Mouse (Mus musculus): Measurements from ENCODE around the gene Adi1. TPM values are rescaled to one million over a fixed set of nuclear protein-coding genes. Genes with fewer than 3 reads are reported as not detected.

Adi1 gene
- total and polyA plus RNA-seq, 2 experiments from 2014 or later: 6.4 to 23.4 TPM

GRCm38 (mm10) chr12:28704381-28704780, 29.4 kb downstream of the Adi1 start:
- peak; percentile 61 for DNase-seq (ENCODE audit: low spot score)
- no peak for ATAC-seq (ENCODE audit: low FRiP score)
- Histone ChIP-seq H3K9ac (replicated peaks; ENCODE audit: low read length, poor library complexity, severe bottlenecking) (0 out of 2 replicates have a peak overlapping the region, but pooled peaks have one; percentile 33), H3K27me3 (ENCODE audit: insufficient read depth, low read length) (no peaks in the 10 kb centered on the region), H3K4me3 (ENCODE audit: low read depth, low read length) (no peak overlapping the region), H3K36me3 (ENCODE audit: insufficient read depth, low read length) (peaks cover 7% of the 10 kb centered on the region), H3K4me2 (ENCODE audit: low read depth, low read length, poor library complexity, severe bottlenecking) (no peak overlapping the region), H3K27ac (ENCODE audit: low read depth, low read length) (no peak overlapping the region), H3K4me1 (ENCODE audit: insufficient read depth, low read length) (peaks cover 15% of the 10 kb centered on the region), H3K9me3 (ENCODE audit: low read length) (no peaks in the 10 kb centered on the region)
- TF ChIP-seq CTCF (IDR thresholded peaks at IDR 0.05): peak; percentile 60
- WGBS: 6% methylated on average over 12 of the region's 12 CpGs

- H3K36me3 ChIP-seq (ENCODE audit: insufficient read depth, low read length): peaks cover 14% of the 10 kb centered on the region
- H3K4me3 ChIP-seq (ENCODE audit: low read depth, low read length): no peak overlapping the region
- H3K4me2 ChIP-seq (ENCODE audit: low read depth, low read length, poor library complexity, severe bottlenecking): no peak overlapping the region
- H3K9me3 ChIP-seq (ENCODE audit: low read length): no peaks in the 10 kb centered on the region
- no peak overlapping the region for H3K27ac ChIP-seq (ENCODE audit: low read depth, low read length)
- H3K9ac ChIP-seq (replicated peaks; ENCODE audit: low read length, poor library complexity, severe bottlenecking): peak overlapping the region; percentile 33; the same call in 1 of the 2 replicates
- no peak for ATAC-seq (ENCODE audit: low FRiP score)
- H3K27me3 ChIP-seq (ENCODE audit: insufficient read depth, low read length): no peaks in the 10 kb centered on the region
- DNase-seq (ENCODE audit: low spot score): no peak
- 86% methylated on average over 6 of the region's 6 CpGs for WGBS
- peaks cover 15% of the 10 kb centered on the region for H3K4me1 ChIP-seq (ENCODE audit: insufficient read depth, low read length)
- TF ChIP-seq CTCF (IDR thresholded peaks at IDR 0.05): no peak
Measured at GRCm38 (mm10) chr12:28705204-28705603, 30.2 kb downstream of the Adi1 start.

GRCm38 (mm10) chr12:28708154-28708553, 33.1 kb downstream of the Adi1 start:
- TF ChIP-seq CTCF (IDR thresholded peaks at IDR 0.05): no peak
- Histone ChIP-seq H3K9ac (replicated peaks; ENCODE audit: low read length, poor library complexity, severe bottlenecking) (no peak overlapping the region), H3K4me3 (ENCODE audit: low read depth, low read length) (no peak overlapping the region), H3K27ac (ENCODE audit: low read depth, low read length) (no peak overlapping the region), H3K27me3 (ENCODE audit: insufficient read depth, low read length) (no peaks in the 10 kb centered on the region), H3K9me3 (ENCODE audit: low read length) (no peaks in the 10 kb centered on the region), H3K4me2 (ENCODE audit: low read depth, low read length, poor library complexity, severe bottlenecking) (no peak overlapping the region), H3K36me3 (ENCODE audit: insufficient read depth, low read length) (peaks cover 21% of the 10 kb centered on the region), H3K4me1 (ENCODE audit: insufficient read depth, low read length) (peaks cover 8% of the 10 kb centered on the region; the same call in 1 of the 2 replicates)
- WGBS: 91% methylated on average over 4 of the region's 4 CpGs
- ATAC-seq (ENCODE audit: low FRiP score) (no peak), DNase-seq (ENCODE audit: low spot score) (no peak)

GRCm38 (mm10) chr12:28710566-28711185, 35.6 kb downstream of the Adi1 start:
- no peak for TF ChIP-seq CTCF (IDR thresholded peaks at IDR 0.05)
- Histone ChIP-seq H3K9ac (replicated peaks; ENCODE audit: low read length, poor library complexity, severe bottlenecking) (no peak overlapping the region), H3K4me3 (ENCODE audit: low read depth, low read length) (no peak overlapping the region), H3K4me1 (ENCODE audit: insufficient read depth, low read length) (no peaks in the 10 kb centered on the region), H3K27me3 (ENCODE audit: insufficient read depth, low read length) (no peaks in the 10 kb centered on the region), H3K4me2 (ENCODE audit: low read depth, low read length, poor library complexity, severe bottlenecking) (no peak overlapping the region), H3K27ac (ENCODE audit: low read depth, low read length) (no peak overlapping the region), H3K9me3 (ENCODE audit: low read length) (no peaks in the 10 kb centered on the region), H3K36me3 (ENCODE audit: insufficient read depth, low read length) (peaks cover 25% of the 10 kb centered on the region)
- DNase-seq (ENCODE audit: low spot score): no peak
- WGBS: 59% methylated on average over 22 of the region's 22 CpGs
- ATAC-seq (ENCODE audit: low FRiP score): no peak

- ATAC-seq (ENCODE audit: low FRiP score): no peak
- H3K36me3 ChIP-seq (ENCODE audit: insufficient read depth, low read length): peaks cover 23% of the 10 kb centered on the region
Measured at GRCm38 (mm10) chr12:28714822-28715632, 40.0 kb downstream of the Adi1 start.

GRCm38 (mm10) chr12:28717066-28717465, 42.0 kb downstream of the Adi1 start:
- no peak overlapping the region for H3K4me3 ChIP-seq (ENCODE audit: low read depth, low read length)
- WGBS: 66% methylated on average over 2 of the region's 2 CpGs
- no peak for TF ChIP-seq CTCF (IDR thresholded peaks at IDR 0.05)
- peaks cover 35% of the 10 kb centered on the region for H3K36me3 ChIP-seq (ENCODE audit: insufficient read depth, low read length)
- no peak for ATAC-seq (ENCODE audit: low FRiP score)
- H3K4me2 ChIP-seq (ENCODE audit: low read depth, low read length, poor library complexity, severe bottlenecking): no peak overlapping the region
- no peak overlapping the region for H3K27ac ChIP-seq (ENCODE audit: low read depth, low read length)
- H3K9ac ChIP-seq (replicated peaks; ENCODE audit: low read length, poor library complexity, severe bottlenecking): no peak overlapping the region
- H3K27me3 ChIP-seq (ENCODE audit: insufficient read depth, low read length): no peaks in the 10 kb centered on the region
- DNase-seq (ENCODE audit: low spot score): no peak
- H3K4me1 ChIP-seq (ENCODE audit: insufficient read depth, low read length): no peaks in the 10 kb centered on the region
- no peaks in the 10 kb centered on the region for H3K9me3 ChIP-seq (ENCODE audit: low read length)

More at GRCm38 (mm10) chr12:28714822-28715632, 40.0 kb downstream of the Adi1 start:
- TF ChIP-seq CTCF (IDR thresholded peaks at IDR 0.05): no peak
- Histone ChIP-seq H3K9me3 (ENCODE audit: low read length) (no peaks in the 10 kb centered on the region), H3K27ac (ENCODE audit: low read depth, low read length) (no peak overlapping the region), H3K4me1 (ENCODE audit: insufficient read depth, low read length) (no peaks in the 10 kb centered on the region), H3K4me3 (ENCODE audit: low read depth, low read length) (no peak overlapping the region), H3K27me3 (ENCODE audit: insufficient read depth, low read length) (no peaks in the 10 kb centered on the region), H3K9ac (replicated peaks; ENCODE audit: low read length, poor library complexity, severe bottlenecking) (no peak overlapping the region), H3K4me2 (ENCODE audit: low read depth, low read length, poor library complexity, severe bottlenecking) (no peak overlapping the region)
- 87% methylated on average over 24 of the region's 24 CpGs for WGBS
- no peak for DNase-seq (ENCODE audit: low spot score)

Data from midbrain, postnatal 0 days (tissue).